Mouse (Mus musculus): ENCODE data around the gene Mex3b. TPM values are rescaled to one million over a fixed set of nuclear protein-coding genes. Genes with fewer than 3 reads are reported as not detected.

The Mex3b gene
- polyA plus RNA-seq (2012; rRNA removed), result 20.5 and 23.4 TPM in 2 replicates

- DNase-seq (ENCODE audit: extremely low spot score in 1 of 2, low spot score in 1 of 2), result peak; percentile 20 to 73
Observed at GRCm38 (mm10) chr7:82867271-82868121, at the start of gene Mex3b. Gene Mex3b, plus strand, starts transcription at chr7:82867333.

GRCm38 (mm10) chr7:82819541-82819940 lies 47.6 kb upstream of the Mex3b start:
- DNase-seq (ENCODE audit: extremely low spot score in 1 of 2, low spot score in 1 of 2), result no peak

- DNase-seq (ENCODE audit: extremely low spot score in 1 of 2, low spot score in 1 of 2), result no peak
Observed at GRCm38 (mm10) chr7:82820661-82821060, 46.5 kb upstream of the Mex3b start.

- DNase-seq (ENCODE audit: extremely low spot score in 1 of 2, low spot score in 1 of 2), result no peak
Observed at GRCm38 (mm10) chr7:82821501-82821900, 45.6 kb upstream of the Mex3b start.

- no peak for DNase-seq (ENCODE audit: extremely low spot score in 1 of 2, low spot score in 1 of 2)
Observed at GRCm38 (mm10) chr7:82822528-82822927, 44.6 kb upstream of the Mex3b start.

- DNase-seq (ENCODE audit: extremely low spot score in 1 of 2, low spot score in 1 of 2), result no peak
Observed at GRCm38 (mm10) chr7:82828193-82828592, 38.9 kb upstream of the Mex3b start.

GRCm38 (mm10) chr7:82829516-82829915 lies 37.6 kb upstream of the Mex3b start:
- DNase-seq (ENCODE audit: extremely low spot score in 1 of 2, low spot score in 1 of 2), result no peak

- no peak for DNase-seq (ENCODE audit: extremely low spot score in 1 of 2, low spot score in 1 of 2)
Observed at GRCm38 (mm10) chr7:82834471-82834870, 32.7 kb upstream of the Mex3b start.

GRCm38 (mm10) chr7:82838414-82838813 lies 28.7 kb upstream of the Mex3b start:
- no peak for DNase-seq (ENCODE audit: extremely low spot score in 1 of 2, low spot score in 1 of 2)

- no peak for DNase-seq (ENCODE audit: extremely low spot score in 1 of 2, low spot score in 1 of 2)
Observed at GRCm38 (mm10) chr7:82838965-82839675, 28.0 kb upstream of the Mex3b start.

GRCm38 (mm10) chr7:82842222-82842920 lies 24.8 kb upstream of the Mex3b start:
- DNase-seq (ENCODE audit: extremely low spot score in 1 of 2, low spot score in 1 of 2), result no peak

- DNase-seq (ENCODE audit: extremely low spot score in 1 of 2, low spot score in 1 of 2), result no peak
Observed at GRCm38 (mm10) chr7:82850756-82851155, 16.4 kb upstream of the Mex3b start.

- DNase-seq (ENCODE audit: extremely low spot score in 1 of 2, low spot score in 1 of 2), result no peak
Observed at GRCm38 (mm10) chr7:82851670-82852069, 15.5 kb upstream of the Mex3b start.

GRCm38 (mm10) chr7:82854195-82854766 lies 12.9 kb upstream of the Mex3b start:
- DNase-seq (ENCODE audit: extremely low spot score in 1 of 2, low spot score in 1 of 2), result no peak

- no peak for DNase-seq (ENCODE audit: extremely low spot score in 1 of 2, low spot score in 1 of 2)
Observed at GRCm38 (mm10) chr7:82858611-82859010, 8.5 kb upstream of the Mex3b start.

- DNase-seq (ENCODE audit: extremely low spot score in 1 of 2, low spot score in 1 of 2), result no peak
Observed at GRCm38 (mm10) chr7:82860626-82861025, 6.5 kb upstream of the Mex3b start.

GRCm38 (mm10) chr7:82863341-82863740 lies 3.8 kb upstream of the Mex3b start:
- no peak for DNase-seq (ENCODE audit: extremely low spot score in 1 of 2, low spot score in 1 of 2)

GRCm38 (mm10) chr7:82864260-82864990 lies 2.7 kb upstream of the Mex3b start:
- no peak for DNase-seq (ENCODE audit: extremely low spot score in 1 of 2, low spot score in 1 of 2)

GRCm38 (mm10) chr7:82864991-82865771 lies 2.0 kb upstream of the Mex3b start:
- DNase-seq (ENCODE audit: extremely low spot score in 1 of 2, low spot score in 1 of 2), result peak; percentile 14 to 20
